Mouse (Mus musculus) bone marrow macrophage, adult 2 months (primary cell): ENCODE data around the gene Tnpo3.

Experiments
- CTCF ChIP-seq: IDR thresholded peaks from 2 replicates; pipeline ENCODE4 v1.5.1; 2012; ENCODE audit warnings: low read depth, mild to moderate bottlenecking, low read length, moderate library complexity
- POLR2A ChIP-seq: IDR thresholded peaks from 2 replicates; pipeline ENCODE4 v1.6.1; 2012; ENCODE audit warnings: mild to moderate bottlenecking, low read depth, low read length, borderline replicate concordance

DNA sequence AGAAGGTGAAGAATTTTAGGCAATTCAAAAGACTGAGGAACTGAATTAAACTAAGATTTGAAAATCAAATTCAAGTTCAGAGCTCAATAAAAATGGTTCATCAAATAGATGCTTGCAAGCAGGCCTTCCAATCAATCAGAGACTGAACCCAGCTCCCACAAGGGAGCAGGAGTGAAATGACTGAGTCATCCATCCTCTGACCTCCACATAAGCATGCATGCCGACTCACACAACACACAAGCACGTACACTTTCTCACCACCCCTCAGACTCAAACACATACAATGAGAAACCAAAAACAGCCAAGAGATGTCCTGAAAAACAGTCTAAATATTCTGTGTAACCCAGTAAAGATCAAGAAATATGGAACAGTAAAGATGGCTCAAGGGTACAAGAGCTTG, 14.0 kb downstream of the Tnpo3 start:
- TF ChIP-seq CTCF (no peak), POLR2A (no peak)
